Mouse (Mus musculus) neural tube, embryonic 15.5 days (tissue): ENCODE measurements around the gene Pde4b. TPM values are rescaled to one million over a fixed set of nuclear protein-coding genes. Genes with fewer than 3 reads are reported as not detected.

ENCODE experiments used
- ATAC-seq: fragments of 200-750 bp; cut with Nextera tagmentation; 2 replicates; pipeline ENCODE4 v1.8.0; 2017; ENCODE audit warnings: mild to moderate bottlenecking, moderate TSS enrichment, moderate library complexity; ENCODE audit not compliant: low FRiP score
- H3K27ac ChIP-seq: fragments of 300-500 bp; sonication (generic); replicated peaks from 2 replicates; pipeline ENCODE4 v1.5.1; 2015; ENCODE audit warnings: mild to moderate bottlenecking, inconsistent platforms
- H3K27me3 ChIP-seq: fragments of 300-500 bp; sonication (generic); replicated peaks from 2 replicates; pipeline ENCODE4 v1.6.1; 2015; ENCODE audit warnings: inconsistent platforms
- H3K36me3 ChIP-seq: fragments of 300-500 bp; sonication (generic); 2 replicates; pipeline ENCODE4 v1.6.1; 2015; ENCODE audit warnings: inconsistent platforms
- H3K4me1 ChIP-seq: fragments of 300-500 bp; sonication (generic); 2 replicates; pipeline ENCODE4 v1.6.1; 2015; ENCODE audit warnings: inconsistent platforms
- H3K4me2 ChIP-seq: fragments of 300-500 bp; sonication (generic); 2 replicates; pipeline ENCODE4 v1.6.1; 2015; ENCODE audit warnings: inconsistent platforms, mild to moderate bottlenecking, moderate library complexity
- H3K4me3 ChIP-seq: fragments of 300-500 bp; sonication (generic); replicated peaks from 2 replicates; pipeline ENCODE4 v1.5.1; 2015; ENCODE audit warnings: mild to moderate bottlenecking, inconsistent platforms
- H3K9ac ChIP-seq: fragments of 300-500 bp; sonication (generic); replicated peaks from 2 replicates; pipeline ENCODE4 v1.6.1; 2015; ENCODE audit warnings: mild to moderate bottlenecking, inconsistent platforms
- H3K9me3 ChIP-seq: fragments of 300-500 bp; sonication (generic); replicated peaks from 2 replicates; pipeline ENCODE4 v1.6.1; 2016; ENCODE audit warnings: inconsistent platforms
- WGBS: fragments of 180-500 bp; shearing (Covaris S2); methylation state at CpG from one replicate; pipeline ENCODE4 v1.1.7; 2015; ENCODE audit warnings: mixed read lengths; 5-methylcytosine and 5-hydroxymethylcytosine counted together
- polyA plus RNA-seq: library from polyadenylated mRNA; unstranded; fragments of >200 nt; fragmentation: Nextera tagmentation; extraction: Ambion mirVana; gene quantifications from 2 replicates; pipeline ENCODE4 v1.2.1, GENCODE M21; 2015

Pde4b gene
- polyA plus RNA-seq, 1 experiment from 2014 or later: 40.9 TPM

DNA sequence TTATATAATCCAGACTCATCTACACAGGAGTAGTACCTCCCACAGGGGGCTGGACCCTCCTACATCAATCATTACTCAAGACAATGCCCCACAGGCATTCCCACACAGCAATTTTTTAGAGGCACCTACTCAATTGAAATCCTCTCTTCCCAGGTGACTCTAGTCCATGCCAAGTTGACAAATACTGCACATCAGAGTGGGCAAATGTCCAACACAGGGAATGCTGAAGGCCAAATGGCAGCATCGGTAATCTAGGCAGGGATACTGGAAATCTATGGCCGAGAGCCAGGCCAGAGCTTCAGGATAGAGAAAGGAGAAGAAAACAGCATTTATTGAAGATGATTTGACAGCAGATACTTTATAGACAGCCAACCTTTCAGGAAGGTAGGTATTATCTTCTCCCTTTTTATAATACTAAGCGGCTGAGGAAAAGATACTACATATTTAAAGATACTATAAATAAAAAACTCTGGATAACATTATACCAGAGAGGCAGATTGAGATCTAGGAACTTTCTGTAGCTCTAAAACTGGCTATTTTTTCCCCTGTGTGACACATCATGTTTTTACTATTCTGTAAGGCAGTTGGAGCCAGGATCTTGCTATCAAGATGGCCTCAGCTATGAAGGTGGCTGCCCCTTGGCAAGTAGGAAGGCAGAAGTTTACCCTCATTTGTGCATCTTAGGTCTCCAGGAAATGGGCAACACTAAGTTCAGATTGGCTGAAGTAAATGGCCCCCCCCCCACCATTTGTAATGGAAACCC, 266.5 kb downstream of the Pde4b start:
- ATAC-seq: no peak
- no peak overlapping the region for H3K4me3 ChIP-seq

DNA sequence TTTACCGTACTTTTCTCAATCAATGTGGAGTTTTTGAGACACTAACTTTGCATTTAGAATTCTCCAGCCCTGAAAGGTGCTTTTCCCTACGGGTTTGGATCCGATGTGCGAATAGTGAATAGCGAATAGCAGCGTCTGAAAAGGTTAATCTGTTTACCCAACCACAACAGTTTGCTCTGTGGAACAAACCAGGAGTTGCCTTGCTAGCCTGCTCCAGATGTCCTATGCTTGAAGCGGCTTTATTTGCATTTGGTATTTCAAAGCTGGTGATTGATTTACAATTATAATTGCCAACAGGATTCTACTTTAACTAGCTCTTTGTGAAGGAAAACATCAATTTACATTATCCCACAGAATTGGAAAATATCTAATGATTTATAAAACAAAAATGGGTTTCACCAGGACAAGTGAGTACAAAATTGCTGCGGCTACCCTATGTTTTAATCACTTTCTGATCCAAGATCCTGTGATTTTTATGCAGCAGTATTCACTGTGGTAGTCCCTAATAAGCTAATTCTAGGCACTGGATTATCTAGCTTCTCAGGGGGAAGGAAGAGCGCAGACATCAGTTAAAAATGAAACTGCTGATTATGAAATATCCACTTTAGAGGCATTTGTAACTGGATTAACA, 280.9 kb downstream of the Pde4b start:
- H3K27ac ChIP-seq: no peak overlapping the region
- H3K4me2 ChIP-seq: no peak overlapping the region
- peaks cover 8% of the 10 kb centered on the region; the same call in 1 of the 2 replicates for H3K4me1 ChIP-seq
- 36% methylated on average over 9 of the region's 9 CpGs for WGBS
- no peaks in the 10 kb centered on the region for H3K27me3 ChIP-seq
- no peak overlapping the region for H3K9ac ChIP-seq
- H3K36me3 ChIP-seq: no peaks in the 10 kb centered on the region
- no peak overlapping the region for H3K4me3 ChIP-seq
- H3K9me3 ChIP-seq: no peaks in the 10 kb centered on the region
- ATAC-seq: no peak

More for the DNA sequence above, 266.5 kb downstream of the Pde4b start:
- no peaks in the 10 kb centered on the region for H3K9me3 ChIP-seq
- no peaks in the 10 kb centered on the region for H3K36me3 ChIP-seq
- 79% methylated on average over 3 of the region's 3 CpGs for WGBS
- H3K27me3 ChIP-seq: no peaks in the 10 kb centered on the region
- H3K4me1 ChIP-seq: peaks cover 6% of the 10 kb centered on the region
- no peak overlapping the region for H3K4me2 ChIP-seq
- H3K27ac ChIP-seq: no peak overlapping the region
- no peak overlapping the region for H3K9ac ChIP-seq

DNA sequence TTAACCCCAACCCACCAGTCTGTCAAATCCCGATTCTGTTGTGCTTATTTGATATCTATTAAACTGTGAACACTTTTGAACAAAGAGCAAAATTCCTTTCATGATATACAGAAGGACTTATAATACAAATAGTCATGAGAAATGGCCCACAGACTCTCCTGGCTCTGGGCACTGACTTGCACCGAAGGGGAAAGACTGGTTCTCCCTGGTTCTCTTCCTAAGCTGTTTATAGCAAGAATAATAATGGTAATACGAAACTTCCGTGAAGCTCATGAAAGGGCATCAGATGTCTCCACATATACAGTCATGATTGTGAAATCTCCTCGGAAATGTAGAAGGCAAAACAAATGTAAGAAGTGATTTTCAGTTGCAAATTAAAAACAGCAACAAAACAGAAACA, 287.3 kb downstream of the Pde4b start:
- no peaks in the 10 kb centered on the region for H3K9me3 ChIP-seq
- no peak for ATAC-seq
- no peak overlapping the region for H3K4me3 ChIP-seq
- no peak overlapping the region for H3K4me2 ChIP-seq
- 85% methylated on average over 5 of the region's 5 CpGs for WGBS
- no peak overlapping the region for H3K27ac ChIP-seq
- H3K9ac ChIP-seq: no peak overlapping the region
- no peaks in the 10 kb centered on the region for H3K4me1 ChIP-seq
- H3K27me3 ChIP-seq: no peaks in the 10 kb centered on the region
- no peaks in the 10 kb centered on the region for H3K36me3 ChIP-seq

DNA sequence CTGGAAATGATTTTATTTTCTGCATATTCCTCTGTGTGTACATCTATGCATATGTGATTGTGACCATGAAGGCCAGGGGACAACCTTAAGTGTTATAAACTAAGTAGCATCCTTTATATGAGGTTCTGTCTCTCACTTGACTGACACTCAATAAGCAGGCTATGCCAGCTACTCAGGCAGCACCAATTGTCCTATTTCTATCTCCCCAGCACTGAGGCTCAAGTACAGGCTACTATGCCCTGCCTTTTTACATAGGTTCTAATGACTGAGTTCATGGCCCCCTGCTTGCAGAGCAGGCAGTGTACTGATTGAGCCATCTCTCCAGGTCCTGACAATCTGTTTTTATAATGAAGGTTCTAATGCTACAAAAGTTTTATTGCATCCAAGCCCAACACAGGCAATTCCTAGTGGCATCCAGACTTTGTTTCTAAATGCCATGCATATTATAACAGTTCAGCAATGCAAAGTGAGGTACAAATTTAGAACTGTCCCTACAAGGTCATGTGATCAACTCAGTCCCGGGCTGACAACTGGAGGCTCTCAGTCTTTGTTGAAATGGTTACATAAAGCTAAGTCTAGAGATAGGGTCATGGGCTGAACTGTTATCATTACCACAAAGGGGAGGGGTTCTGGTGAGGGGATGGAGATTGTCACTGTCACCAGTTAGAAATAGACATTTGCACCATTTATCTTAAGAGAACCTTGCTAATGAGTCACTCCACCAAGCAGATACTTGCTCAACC, 295.6 kb downstream of the Pde4b start:
- H3K27me3 ChIP-seq: no peaks in the 10 kb centered on the region
- no peak overlapping the region for H3K4me3 ChIP-seq
- H3K9me3 ChIP-seq: no peaks in the 10 kb centered on the region
- no peak overlapping the region for H3K4me2 ChIP-seq
- no peak for ATAC-seq
- no peaks in the 10 kb centered on the region for H3K36me3 ChIP-seq
- H3K27ac ChIP-seq: no peak overlapping the region
- no peaks in the 10 kb centered on the region for H3K4me1 ChIP-seq
- 68% methylated on average over 1 of the region's 1 CpGs for WGBS
- no peak overlapping the region for H3K9ac ChIP-seq

DNA sequence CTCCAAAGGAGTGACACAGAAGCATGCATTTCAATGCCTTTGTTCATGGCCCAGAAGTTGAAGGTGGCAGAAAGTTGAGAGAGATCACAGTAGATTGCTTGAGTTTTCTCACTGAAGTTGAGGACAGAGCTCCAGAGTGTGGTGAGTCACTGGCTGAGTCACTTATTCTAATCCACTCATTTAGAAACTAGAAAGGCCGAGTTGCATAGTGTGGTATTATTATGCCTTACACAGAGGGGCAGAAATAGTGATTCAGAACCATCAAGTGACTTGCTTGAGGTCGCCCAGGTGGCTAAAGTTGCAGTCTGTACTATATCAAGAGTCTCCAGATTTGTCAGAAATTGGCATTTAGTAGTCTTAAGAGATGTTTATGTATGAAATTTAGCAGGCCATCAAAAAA, 306.3 kb downstream of the Pde4b start:
- 73% methylated on average over 2 of the region's 2 CpGs for WGBS
- no peak overlapping the region for H3K4me2 ChIP-seq
- no peak for ATAC-seq

DNA sequence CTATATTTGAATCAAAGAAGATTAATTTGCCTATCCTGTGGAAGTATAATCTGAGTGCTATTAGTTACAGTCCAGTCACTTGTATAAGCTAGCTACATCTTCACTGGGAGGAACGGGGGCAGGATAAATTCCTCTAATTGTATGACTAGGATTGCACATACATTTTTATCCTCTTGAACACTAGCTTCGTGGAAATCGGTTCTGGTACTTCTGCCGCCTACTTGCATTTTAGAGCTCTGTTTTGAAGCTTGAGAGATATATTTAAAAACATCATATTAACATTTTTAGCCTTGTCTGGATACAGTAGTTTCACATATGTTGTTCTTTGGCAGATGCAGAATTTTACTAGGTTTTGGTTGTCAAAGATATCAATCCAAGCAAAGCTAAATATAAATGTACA, 310.0 kb downstream of the Pde4b start:
- WGBS: 92% methylated on average over 4 of the region's 4 CpGs
- no peak for ATAC-seq
- H3K36me3 ChIP-seq: no peaks in the 10 kb centered on the region
- no peaks in the 10 kb centered on the region for H3K27me3 ChIP-seq
- no peak overlapping the region for H3K27ac ChIP-seq
- H3K4me3 ChIP-seq: no peak overlapping the region
- no peak overlapping the region for H3K9ac ChIP-seq
- no peaks in the 10 kb centered on the region for H3K9me3 ChIP-seq
- no peaks in the 10 kb centered on the region for H3K4me1 ChIP-seq
- H3K4me2 ChIP-seq: no peak overlapping the region

More for the DNA sequence above, 306.3 kb downstream of the Pde4b start:
- no peaks in the 10 kb centered on the region for H3K9me3 ChIP-seq
- H3K27ac ChIP-seq: no peak overlapping the region
- no peaks in the 10 kb centered on the region for H3K36me3 ChIP-seq
- H3K9ac ChIP-seq: no peak overlapping the region
- no peaks in the 10 kb centered on the region for H3K27me3 ChIP-seq
- no peak overlapping the region for H3K4me3 ChIP-seq
- H3K4me1 ChIP-seq: no peaks in the 10 kb centered on the region

DNA sequence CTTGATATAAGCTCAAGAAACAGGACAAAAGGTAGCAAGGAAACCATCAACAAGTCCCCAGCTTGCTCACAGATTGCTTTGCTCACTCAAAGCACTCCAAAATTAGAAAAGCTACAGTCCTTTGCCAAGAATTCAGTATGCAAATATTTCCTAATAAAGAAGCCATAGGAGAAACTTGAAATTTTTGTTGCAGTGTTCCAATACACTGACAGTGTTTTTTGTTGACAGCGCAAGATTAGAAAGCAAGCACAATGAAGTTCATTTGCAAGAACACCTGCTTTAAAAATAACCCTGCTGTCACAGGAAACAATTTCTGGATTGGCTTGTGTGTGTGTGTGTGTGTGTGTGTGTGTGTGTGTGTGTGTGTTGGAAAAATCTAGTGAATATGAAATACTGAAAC, 311.2 kb downstream of the Pde4b start:
- no peak for ATAC-seq
- 90% methylated on average over 1 of the region's 1 CpGs for WGBS

DNA sequence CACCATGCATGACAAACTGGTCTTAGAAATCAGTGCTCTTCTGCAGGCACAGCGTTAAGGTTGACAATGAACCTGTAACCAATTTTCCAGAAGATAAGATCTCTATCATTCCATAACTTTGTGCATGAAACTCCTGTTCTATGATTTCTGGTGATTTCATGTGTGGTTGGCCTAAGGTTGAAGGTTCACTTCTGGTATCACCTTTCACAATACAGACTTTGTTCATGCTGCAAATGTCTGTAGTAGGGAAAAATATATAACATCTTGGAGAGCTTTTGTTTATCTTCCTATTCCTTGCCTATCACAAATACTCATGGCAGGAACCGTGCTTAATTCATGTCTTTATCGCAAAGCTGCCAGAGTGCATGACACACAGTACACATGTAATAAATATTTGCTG, 319.5 kb downstream of the Pde4b start:
- Histone ChIP-seq H3K9ac (no peak overlapping the region), H3K4me3 (no peak overlapping the region), H3K36me3 (no peaks in the 10 kb centered on the region), H3K4me2 (no peak overlapping the region), H3K4me1 (peaks cover 7% of the 10 kb centered on the region), H3K27me3 (no peaks in the 10 kb centered on the region), H3K27ac (no peak overlapping the region), H3K9me3 (no peaks in the 10 kb centered on the region)
- ATAC-seq: no peak
- 67% methylated on average over 3 of the region's 3 CpGs for WGBS

More for the DNA sequence above, 311.2 kb downstream of the Pde4b start:
- H3K4me1 ChIP-seq: no peaks in the 10 kb centered on the region
- H3K36me3 ChIP-seq: no peaks in the 10 kb centered on the region
- H3K27me3 ChIP-seq: no peaks in the 10 kb centered on the region
- H3K9ac ChIP-seq: no peak overlapping the region
- H3K4me3 ChIP-seq: no peak overlapping the region
- H3K9me3 ChIP-seq: no peaks in the 10 kb centered on the region
- H3K4me2 ChIP-seq: no peak overlapping the region
- no peak overlapping the region for H3K27ac ChIP-seq

DNA sequence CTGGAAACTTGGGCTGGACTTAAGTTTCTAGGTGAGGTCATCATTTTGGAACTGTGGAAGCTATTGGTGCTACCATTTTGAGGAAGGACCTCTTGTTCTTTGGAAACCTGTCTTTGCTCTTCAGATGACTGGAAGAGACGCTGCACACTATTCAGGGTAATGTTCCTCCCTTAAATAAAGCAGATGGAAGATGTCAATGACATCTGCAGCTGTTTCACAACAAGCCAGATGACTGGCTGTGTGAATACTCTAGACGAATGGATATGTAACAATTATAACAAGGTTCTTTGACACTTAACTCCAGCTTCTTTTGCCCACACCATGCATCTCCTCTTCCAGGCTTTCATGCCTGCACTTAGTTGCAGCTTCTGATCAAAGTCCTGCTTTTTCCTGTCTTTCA, 320.8 kb downstream of the Pde4b start:
- H3K27me3 ChIP-seq: no peaks in the 10 kb centered on the region
- H3K4me1 ChIP-seq: peaks cover 9% of the 10 kb centered on the region
- ATAC-seq: no peak
- WGBS: 78% methylated on average over 2 of the region's 2 CpGs
- no peak overlapping the region for H3K27ac ChIP-seq
- H3K4me2 ChIP-seq: no peak overlapping the region
- H3K4me3 ChIP-seq: no peak overlapping the region
- no peaks in the 10 kb centered on the region for H3K36me3 ChIP-seq
- H3K9me3 ChIP-seq: no peaks in the 10 kb centered on the region
- no peak overlapping the region for H3K9ac ChIP-seq

DNA sequence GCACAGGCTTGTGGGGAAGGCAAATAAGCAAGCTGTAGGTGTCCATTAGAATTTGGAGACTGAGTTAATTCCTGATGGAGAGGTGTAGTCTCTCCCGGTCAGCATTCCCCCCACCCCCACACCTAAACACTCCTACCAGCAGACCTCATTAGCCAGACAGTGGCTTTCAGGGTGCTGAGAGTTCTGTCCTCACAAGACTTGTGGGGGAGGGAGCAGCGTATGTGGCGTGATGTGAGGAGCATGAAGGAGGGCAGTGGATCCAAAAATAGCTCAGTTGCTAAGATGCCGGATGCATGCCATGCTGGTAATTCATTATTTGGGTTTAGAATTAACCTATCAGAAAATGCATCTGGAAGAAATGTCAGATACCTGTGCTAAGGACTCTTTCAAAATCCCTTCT, 321.6 kb downstream of the Pde4b start:
- Histone ChIP-seq H3K4me1 (peaks cover 16% of the 10 kb centered on the region), H3K4me3 (no peak overlapping the region), H3K4me2 (no peak overlapping the region), H3K27me3 (no peaks in the 10 kb centered on the region), H3K9me3 (no peaks in the 10 kb centered on the region), H3K36me3 (no peaks in the 10 kb centered on the region), H3K27ac (no peak overlapping the region), H3K9ac (no peak overlapping the region)
- ATAC-seq: no peak
- WGBS: 49% methylated on average over 4 of the region's 4 CpGs

DNA sequence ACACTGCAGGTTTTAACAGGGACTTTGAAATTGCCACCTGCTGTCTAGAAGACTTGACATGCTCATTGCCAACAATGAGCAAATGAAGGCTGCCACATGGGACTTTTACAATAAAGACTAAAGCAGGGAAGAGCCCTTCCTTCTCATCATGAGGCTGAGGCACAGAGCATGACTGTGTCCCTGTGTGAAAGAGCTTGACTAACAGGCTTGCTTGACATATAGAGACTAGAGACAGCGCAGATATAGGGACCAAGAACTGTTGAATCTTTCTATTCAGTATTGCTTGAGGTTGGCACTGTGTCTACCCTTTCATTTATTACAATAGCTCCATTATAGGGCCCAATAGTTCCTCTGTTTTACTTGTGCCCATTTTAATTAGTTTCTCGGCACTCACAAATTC, 325.8 kb downstream of the Pde4b start:
- peak; percentile 55 for ATAC-seq
- WGBS: 53% methylated on average over 2 of the region's 2 CpGs
- 0 out of 2 replicates have a peak overlapping the region, but pooled peaks have one; percentile 25 for H3K27ac ChIP-seq
- H3K9ac ChIP-seq: no peak overlapping the region
- H3K36me3 ChIP-seq: no peaks in the 10 kb centered on the region
- 0 out of 2 replicates have a peak, but pooled peaks cover 9% of the 10 kb centered on the region for H3K4me1 ChIP-seq
- no peak overlapping the region for H3K4me3 ChIP-seq
- no peaks in the 10 kb centered on the region for H3K27me3 ChIP-seq
- no peak overlapping the region for H3K4me2 ChIP-seq
- H3K9me3 ChIP-seq: no peaks in the 10 kb centered on the region
